Mouse (Mus musculus) megakaryocyte progenitor cell, adult 5-6 weeks (primary cell): Measurements from ENCODE around the gene Tdrkh. TPM values are rescaled to one million over a fixed set of nuclear protein-coding genes. Genes with fewer than 3 reads are reported as not detected.

Source experiments
- total RNA-seq, 2 experiments: library from RNA; stranded (forward) in 1 of 2; stranded (reverse) in 1 of 2; fragments of 157-497, 149-512 nt in 1 of 2; fragments of 200-1000 nt in 1 of 2; gene quantifications; 2 replicates each; pipeline versions ENCODE4 v1.2.3 to v1.2.4; 2015 to 2017

Gene Tdrkh
- total RNA-seq, 2 experiments from 2014 or later: 3.9 to 13.2 TPM

Other genes starting within 250 kb of the Tdrkh start
- gene Gm10696, start 235.1 kb upstream of the Tdrkh start, total RNA-seq (2015): not detected in 2 replicates
- gene Gm10696, start 235.1 kb upstream of the Tdrkh start, total RNA-seq (2017): 0.29 TPM in 1 of 2 replicates, not detected in the other
- gene Gm5286, start 216.6 kb upstream of the Tdrkh start, total RNA-seq (2015): not detected in 2 replicates
- not detected in 2 replicates for gene Gm5286, start 216.6 kb upstream of the Tdrkh start, total RNA-seq (2017)
- gene Gm4778, start 149.2 kb upstream of the Tdrkh start, total RNA-seq (2015): not detected in 2 replicates
- gene Gm4778, start 149.2 kb upstream of the Tdrkh start, total RNA-seq (2017): not detected in 2 replicates
- 5.6 and 6.0 TPM in 2 replicates for gene Them4, start 103.2 kb upstream of the Tdrkh start, total RNA-seq (2015)
- 2.8 and 3.6 TPM in 2 replicates for gene Them4, start 103.2 kb upstream of the Tdrkh start, total RNA-seq (2017)
- not detected in 2 replicates for gene Them5, start 71.2 kb upstream of the Tdrkh start, total RNA-seq (2015)
- gene Them5, start 71.2 kb upstream of the Tdrkh start, total RNA-seq (2017): not detected in 2 replicates
- not detected in 2 replicates for gene C2cd4d, start 50.8 kb upstream of the Tdrkh start, total RNA-seq (2015)
- gene C2cd4d, start 50.8 kb upstream of the Tdrkh start, total RNA-seq (2017): not detected in 2 replicates
- 0.05 and 0.15 TPM in 2 replicates for gene Rorc, start 40.5 kb upstream of the Tdrkh start, total RNA-seq (2015)
- gene Rorc, start 40.5 kb upstream of the Tdrkh start, total RNA-seq (2017): 0.44 TPM in 1 of 2 replicates, not detected in the other
- not detected in 2 replicates for gene Lingo4, start 14.8 kb upstream of the Tdrkh start, total RNA-seq (2015)
- gene Lingo4, start 14.8 kb upstream of the Tdrkh start, total RNA-seq (2017): not detected in 2 replicates
- gene Mrpl9, start 30.0 kb downstream of the Tdrkh start, total RNA-seq (2015): 46.9 and 53.0 TPM in 2 replicates
- 53.3 and 54.6 TPM in 2 replicates for gene Mrpl9, start 30.0 kb downstream of the Tdrkh start, total RNA-seq (2017)
- gene Oaz3, start 30.6 kb downstream of the Tdrkh start, total RNA-seq (2015): 0.46 TPM in 1 of 2 replicates, not detected in the other
- gene Oaz3, start 30.6 kb downstream of the Tdrkh start, total RNA-seq (2017): not detected in 2 replicates
- not detected in 2 replicates for gene Celf3, start 65.0 kb downstream of the Tdrkh start, total RNA-seq (2015)
- 0.08 TPM in 1 of 2 replicates, not detected in the other for gene Celf3, start 65.0 kb downstream of the Tdrkh start, total RNA-seq (2017)
- 1.1 and 1.4 TPM in 2 replicates for gene Riiad1, start 67.1 kb downstream of the Tdrkh start, total RNA-seq (2015)
- not detected in 2 replicates for gene Riiad1, start 67.1 kb downstream of the Tdrkh start, total RNA-seq (2017)
- 21.9 and 22.5 TPM in 2 replicates for gene Snx27, start 169.4 kb downstream of the Tdrkh start, total RNA-seq (2015)
- gene Snx27, start 169.4 kb downstream of the Tdrkh start, total RNA-seq (2017): 23.2 and 36.4 TPM in 2 replicates
- not detected in 2 replicates for gene Gm10972, start 229.8 kb downstream of the Tdrkh start, total RNA-seq (2015)
- not detected in 2 replicates for gene Gm10972, start 229.8 kb downstream of the Tdrkh start, total RNA-seq (2017)
- gene Tuft1, start 245.6 kb downstream of the Tdrkh start, total RNA-seq (2015): 3.5 TPM in 2 replicates
- 4.2 and 5.2 TPM in 2 replicates for gene Tuft1, start 245.6 kb downstream of the Tdrkh start, total RNA-seq (2017)